ENCODE assay signal across 11 mouse cellular contexts in the genomic region with DNA sequence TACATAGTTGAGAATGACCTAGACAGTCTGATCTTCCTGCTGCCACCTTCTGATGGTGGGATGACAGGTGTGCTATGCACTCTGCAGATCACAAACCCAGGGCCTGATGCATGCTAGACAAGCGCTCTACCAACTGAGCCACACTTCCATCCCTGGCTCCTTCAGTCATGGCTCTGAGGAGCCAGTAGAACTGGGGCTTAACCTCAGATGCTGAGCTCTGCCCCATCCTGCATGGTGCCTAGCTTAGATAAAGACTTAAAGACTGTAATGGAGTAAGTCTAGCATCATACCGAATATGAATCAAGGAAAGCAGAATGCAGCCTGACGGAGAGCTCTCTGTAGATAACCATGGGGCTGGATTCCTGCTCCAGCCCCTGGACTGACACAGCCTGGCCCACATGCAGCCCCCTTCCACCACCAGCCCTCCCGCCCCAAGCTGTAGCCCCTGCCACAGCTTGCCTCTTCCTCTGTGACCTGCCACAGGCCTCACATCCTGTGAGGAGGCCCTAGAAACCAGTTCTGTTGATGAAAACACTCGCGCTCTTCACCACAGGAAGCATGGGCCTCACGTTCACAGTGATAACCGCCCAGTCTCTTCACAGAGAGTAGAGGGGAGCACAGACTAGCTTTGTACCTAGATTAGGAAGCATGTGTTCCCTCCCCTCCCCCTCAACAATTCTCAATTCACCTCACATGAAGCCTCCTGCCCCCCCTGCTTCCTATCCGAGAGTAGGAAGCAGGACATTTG. TPM values are rescaled to one million over a fixed set of nuclear protein-coding genes. Genes with fewer than 3 reads are reported as not detected.
DNase-seq lines count a peak whose midpoint lies in the region; ATAC-seq lines count a peak whose summit lies in the region.
"Had no signal": no experiment of that assay in that cellular context is flagged by ENCODE, and none has a peak within 500 bp of the region (broad histone marks: within the 10 kb centered on the region; RNA-seq: fewer than 3 reads in every experiment).

No protein-coding gene starts in this region.

- no peak overlapping the region for H3K4me3 ChIP-seq in midbrain, embryonic 14.5 days (replicated peaks; ENCODE audit: low read depth, low read length)
- no peak overlapping the region for H3K4me3 ChIP-seq in midbrain, embryonic 13.5 days (replicated peaks)
- no peak overlapping the region for H3K4me3 ChIP-seq in midbrain, embryonic 15.5 days
- no peak overlapping the region for H3K4me3 ChIP-seq in midbrain, embryonic 10.5 days
- H3K4me3 ChIP-seq: neural tube, embryonic 12.5 days had no signal

- peak; percentile 6 for DNase-seq in midbrain, embryonic 14.5 days
- DNase-seq in heart, postnatal 4 days = peak; percentile 33
- DNase-seq in thymus, postnatal 4 days = peak; percentile 79
- DNase-seq in midbrain, embryonic 10.5 days (ENCODE audit: low spot score) = no peak
- DNase-seq in gastrocnemius, postnatal 36 days = no peak

- H3K4me2 ChIP-seq in midbrain, embryonic 14.5 days (ENCODE audit: low read length) = no peak overlapping the region
- H3K4me2 ChIP-seq in midbrain, embryonic 13.5 days (replicated peaks) = no peak overlapping the region
- H3K4me2 ChIP-seq in midbrain, embryonic 15.5 days = no peak overlapping the region
- H3K4me2 ChIP-seq: neural tube, embryonic 12.5 days had no signal

- no peaks in the 10 kb centered on the region for H3K9me3 ChIP-seq in midbrain, embryonic 14.5 days (ENCODE audit: control insufficient read depth, low read length)
- no peaks in the 10 kb centered on the region for H3K9me3 ChIP-seq in midbrain, embryonic 13.5 days
- no peaks in the 10 kb centered on the region for H3K9me3 ChIP-seq in midbrain, embryonic 15.5 days
- no peaks in the 10 kb centered on the region for H3K9me3 ChIP-seq in midbrain, embryonic 10.5 days (replicated peaks)
- H3K9me3 ChIP-seq: neural tube, embryonic 12.5 days had no signal

- intact Hi-C loops in gastrocnemius, postnatal 36 days (cut with DNase I) = no loop called here

- no peak for ATAC-seq in midbrain, embryonic 14.5 days (ENCODE audit: low FRiP score, low TSS enrichment)
- ATAC-seq in midbrain, embryonic 13.5 days = no peak
- ATAC-seq in megakaryocyte progenitor cell, adult 5-6 weeks (replicated peaks; ENCODE audit: poor library complexity) = peak; percentile 80
- ATAC-seq in midbrain, embryonic 15.5 days (replicated peaks) = no peak
- ATAC-seq: forebrain, embryonic 16.5 days; Patski had no signal

- no peak overlapping the region for H3K9ac ChIP-seq in midbrain, embryonic 14.5 days (replicated peaks; ENCODE audit: low read length)
- H3K9ac ChIP-seq in midbrain, embryonic 13.5 days (replicated peaks) = no peak overlapping the region
- no peak overlapping the region for H3K9ac ChIP-seq in midbrain, embryonic 15.5 days
- H3K9ac ChIP-seq: neural tube, embryonic 12.5 days had no signal

- no peaks in the 10 kb centered on the region for H3K4me1 ChIP-seq in midbrain, embryonic 14.5 days (ENCODE audit: control insufficient read depth, insufficient read depth, low read length)
- no peaks in the 10 kb centered on the region for H3K4me1 ChIP-seq in midbrain, embryonic 13.5 days (replicated peaks)
- no peaks in the 10 kb centered on the region for H3K4me1 ChIP-seq in midbrain, embryonic 15.5 days
- no peaks in the 10 kb centered on the region for H3K4me1 ChIP-seq in midbrain, embryonic 10.5 days
- H3K4me1 ChIP-seq: neural tube, embryonic 12.5 days had no signal

- WGBS in midbrain, embryonic 14.5 days = 70% methylated on average over 9 of the region's 9 CpGs
- WGBS in midbrain, embryonic 13.5 days = 85% methylated on average over 9 of the region's 9 CpGs
- 75% methylated on average over 9 of the region's 9 CpGs for WGBS in midbrain, embryonic 15.5 days
- WGBS in midbrain, embryonic 10.5 days = 71% methylated on average over 9 of the region's 9 CpGs

- no peak overlapping the region for H3K27ac ChIP-seq in midbrain, embryonic 14.5 days (replicated peaks; ENCODE audit: low read depth, low read length)
- H3K27ac ChIP-seq in midbrain, embryonic 13.5 days = no peak overlapping the region
- no peak overlapping the region for H3K27ac ChIP-seq in midbrain, embryonic 15.5 days
- H3K27ac ChIP-seq in midbrain, embryonic 10.5 days (replicated peaks) = no peak overlapping the region
- H3K27ac ChIP-seq: neural tube, embryonic 12.5 days had no signal

- no peaks in the 10 kb centered on the region for H3K27me3 ChIP-seq in midbrain, embryonic 14.5 days (ENCODE audit: control insufficient read depth, insufficient read depth, low read length)
- H3K27me3 ChIP-seq in midbrain, embryonic 13.5 days = no peaks in the 10 kb centered on the region
- H3K27me3 ChIP-seq in midbrain, embryonic 15.5 days (replicated peaks) = no peaks in the 10 kb centered on the region
- no peaks in the 10 kb centered on the region for H3K27me3 ChIP-seq in midbrain, embryonic 10.5 days (ENCODE audit: low read depth, poor library complexity, severe bottlenecking)
- H3K27me3 ChIP-seq: neural tube, embryonic 12.5 days had no signal

- no peaks in the 10 kb centered on the region for H3K36me3 ChIP-seq in midbrain, embryonic 14.5 days (ENCODE audit: control insufficient read depth, insufficient read depth, low read length)
- H3K36me3 ChIP-seq in midbrain, embryonic 13.5 days = no peaks in the 10 kb centered on the region
- H3K36me3 ChIP-seq in midbrain, embryonic 15.5 days (replicated peaks) = no peaks in the 10 kb centered on the region
- no peaks in the 10 kb centered on the region for H3K36me3 ChIP-seq in midbrain, embryonic 10.5 days
- H3K36me3 ChIP-seq: neural tube, embryonic 12.5 days had no signal

RNA-seq across cellular contexts. Expression of a gene that starts 41.2 kb away (rescaled TPM):
- polyA plus RNA-seq in midbrain, embryonic 14.5 days (2014; fragmentation: Nextera tagmentation; extraction: Ambion mirVana) = not detected in 2 replicates
- 0.01 TPM in 1 of 2 replicates, not detected in the other for polyA plus RNA-seq in midbrain, embryonic 13.5 days (2015; fragmentation: Nextera tagmentation; extraction: Ambion mirVana)
- total RNA-seq in heart, postnatal 4 days (2021) = under 1 TPM; 0.10 to 0.18 TPM
- 0.76 and 1.5 TPM in 2 replicates for total RNA-seq in megakaryocyte progenitor cell, adult 5-6 weeks (2015)
- total RNA-seq in megakaryocyte progenitor cell, adult 5-6 weeks (2017) = 0.67 and 1.1 TPM in 2 replicates
- polyA plus RNA-seq in midbrain, embryonic 15.5 days (2015; fragmentation: Nextera tagmentation; extraction: Ambion mirVana) = not detected in 2 replicates
- not detected in 2 replicates for polyA plus RNA-seq in midbrain, embryonic 10.5 days (2016; fragmentation: Nextera tagmentation; extraction: Ambion mirVana)
- under 1 TPM in 1 of 2 experiments, not detected in 1; 0.05 TPM for total RNA-seq in gastrocnemius, postnatal 36 days (2021)
- polyA plus RNA-seq: forebrain, embryonic 16.5 days; neural tube, embryonic 12.5 days; Patski had no signal

Comparison
In these comparisons a context has a peak if more than half of its experiments do, and no peak if none do; other contexts are left out.
1. DNase-seq: peak in midbrain, embryonic 14.5 days (single experiment), heart, postnatal 4 days (single experiment) and thymus, postnatal 4 days (single experiment); none in midbrain, embryonic 10.5 days (single experiment) and gastrocnemius, postnatal 36 days (0 of 2).